Mouse (Mus musculus) hindlimb bud, embryonic 11.5 days (tissue): ENCODE data around the gene Vwa8.

Source experiments
- DNase-seq: peaks from one replicate; pipeline ENCODE4 v3.0.0-alpha.2; 2012; ENCODE audit warnings: low read depth, low spot score; ENCODE audit errors: extremely low spot score

The Vwa8 gene

DNA sequence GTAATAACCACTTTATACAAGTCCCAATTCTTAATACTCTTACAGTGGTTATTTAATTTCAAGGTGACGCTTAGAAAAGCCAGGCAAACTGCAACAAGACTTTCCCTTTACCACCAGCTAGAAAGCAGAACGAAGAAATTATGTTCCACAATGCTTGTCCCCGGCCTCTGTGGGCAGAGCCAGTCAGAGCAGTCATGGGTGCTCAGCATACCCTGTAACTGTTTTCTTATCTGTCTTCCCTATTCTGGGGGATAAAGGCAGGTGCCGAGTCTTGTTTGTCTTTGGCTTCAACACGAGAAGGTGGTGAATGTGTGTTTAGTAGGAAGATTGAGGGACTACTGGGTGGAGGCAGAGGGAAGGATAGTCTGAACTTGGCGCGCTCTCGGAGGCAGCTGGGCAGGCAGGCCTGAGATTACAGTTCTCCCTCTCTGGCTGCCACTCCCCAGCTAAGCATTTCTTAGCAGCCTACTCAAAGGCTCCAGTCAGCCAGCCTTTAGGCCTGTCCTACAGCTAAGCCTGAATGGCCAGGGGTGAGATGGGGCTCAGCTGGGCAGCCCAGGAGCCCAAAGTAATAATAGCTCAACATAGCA lies 365.9 kb downstream of the Vwa8 start:
- no peak for DNase-seq

DNA sequence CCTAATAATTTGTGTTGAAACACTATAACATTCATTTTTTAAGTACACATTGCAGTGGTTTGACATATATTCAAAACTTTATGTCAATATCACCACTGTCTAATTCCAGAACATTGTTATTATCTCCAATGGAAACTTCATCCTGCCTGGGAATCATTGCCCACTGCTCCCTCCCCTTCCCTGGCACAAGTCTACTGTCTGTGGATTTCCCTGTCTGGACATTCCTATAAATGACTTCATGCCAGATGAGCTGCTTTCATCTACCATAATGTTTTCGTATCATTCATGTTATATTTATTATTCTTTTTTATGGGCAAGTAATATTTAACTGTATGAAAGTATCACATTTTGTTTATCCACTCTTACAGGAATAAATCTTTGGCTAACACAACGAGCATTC lies 367.5 kb downstream of the Vwa8 start:
- no peak for DNase-seq

- DNase-seq, result no peak
Observed at GRCm38 (mm10) chr14:79223431-79224036, 374.7 kb downstream of the Vwa8 start.

- no peak for DNase-seq
Observed at GRCm38 (mm10) chr14:79225458-79225857, 376.6 kb downstream of the Vwa8 start.

GRCm38 (mm10) chr14:79226056-79226455 lies 377.2 kb downstream of the Vwa8 start:
- no peak for DNase-seq

DNA sequence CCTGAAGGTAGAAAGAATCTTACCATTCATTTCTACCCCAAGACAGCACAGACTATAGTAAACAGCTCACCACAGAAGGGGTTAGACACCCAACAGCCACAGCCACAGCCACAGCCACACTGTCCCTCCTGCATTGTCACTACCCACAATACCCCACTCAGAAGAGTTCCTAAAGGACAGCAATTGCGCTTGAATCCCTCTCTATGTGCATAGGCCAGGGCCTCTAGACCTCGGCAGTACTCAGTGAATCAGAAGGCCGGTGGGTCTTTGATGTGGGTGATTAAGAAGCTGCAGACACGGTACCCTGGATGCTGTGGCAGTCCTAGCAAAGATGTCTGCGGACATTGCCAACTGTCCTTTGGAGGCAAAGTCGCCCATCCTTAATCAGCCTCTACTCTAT lies 377.9 kb downstream of the Vwa8 start:
- DNase-seq, result no peak

- no peak for DNase-seq
Observed at GRCm38 (mm10) chr14:79227955-79228354, 379.1 kb downstream of the Vwa8 start.

DNA sequence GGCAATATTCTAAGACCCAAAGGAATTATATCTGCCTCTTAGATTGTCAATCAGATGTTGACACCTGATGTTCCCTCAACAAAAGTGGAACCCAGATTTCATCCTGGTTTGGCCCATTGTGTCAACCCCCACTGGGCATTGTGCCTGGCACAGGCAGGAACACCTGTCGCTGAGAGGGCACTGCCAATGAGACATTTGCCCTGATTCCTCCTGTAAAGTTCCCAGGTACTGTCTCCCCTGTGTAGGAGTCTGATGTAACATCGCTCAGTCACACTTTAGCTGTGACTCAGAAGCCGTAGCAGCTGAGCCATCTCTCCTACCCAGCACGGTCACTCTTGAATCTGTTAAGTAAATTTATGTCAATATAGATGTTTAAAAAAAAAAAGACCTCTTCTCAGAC lies 382.8 kb downstream of the Vwa8 start:
- DNase-seq, result no peak

DNA sequence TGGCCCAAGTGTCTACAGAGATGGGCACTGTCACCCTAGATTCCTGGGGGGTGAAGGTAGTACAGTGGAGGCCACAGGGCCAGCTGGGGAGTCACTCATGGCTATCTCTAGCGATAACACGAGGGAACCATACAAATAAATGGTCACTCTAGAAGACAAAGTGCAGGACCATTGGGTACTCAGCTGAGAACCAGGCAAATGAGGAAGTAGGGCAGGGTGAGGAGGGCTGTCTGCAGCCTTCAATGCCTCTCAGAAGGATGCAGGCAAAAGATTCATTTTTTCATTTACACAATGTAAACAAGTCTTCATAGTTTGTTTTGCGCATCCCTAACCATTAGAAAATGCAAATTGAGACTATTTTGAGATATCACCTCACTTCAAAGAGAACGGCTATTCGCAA lies 384.8 kb downstream of the Vwa8 start:
- DNase-seq, result no peak

DNA sequence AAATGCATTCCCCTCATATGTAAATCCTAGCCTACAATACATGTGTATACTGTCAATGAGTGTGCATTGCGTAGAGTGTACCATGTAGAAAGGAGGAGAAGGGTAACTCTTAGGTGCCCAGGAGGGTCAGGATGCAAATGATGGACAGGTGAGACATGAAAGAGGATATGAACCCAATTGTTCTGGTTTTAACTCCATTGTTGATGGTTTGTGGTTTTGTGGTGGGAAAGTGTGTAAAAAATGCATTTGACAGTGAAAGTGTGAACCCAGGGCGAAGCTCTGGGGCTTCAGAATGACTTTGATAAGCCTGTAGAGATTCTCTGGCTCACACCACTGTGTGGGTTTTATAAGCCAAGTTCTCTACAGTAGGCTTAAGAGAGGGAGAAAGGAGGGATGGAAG lies 385.7 kb downstream of the Vwa8 start:
- DNase-seq, result no peak

GRCm38 (mm10) chr14:79235157-79235556 lies 386.3 kb downstream of the Vwa8 start:
- DNase-seq, result no peak

DNA sequence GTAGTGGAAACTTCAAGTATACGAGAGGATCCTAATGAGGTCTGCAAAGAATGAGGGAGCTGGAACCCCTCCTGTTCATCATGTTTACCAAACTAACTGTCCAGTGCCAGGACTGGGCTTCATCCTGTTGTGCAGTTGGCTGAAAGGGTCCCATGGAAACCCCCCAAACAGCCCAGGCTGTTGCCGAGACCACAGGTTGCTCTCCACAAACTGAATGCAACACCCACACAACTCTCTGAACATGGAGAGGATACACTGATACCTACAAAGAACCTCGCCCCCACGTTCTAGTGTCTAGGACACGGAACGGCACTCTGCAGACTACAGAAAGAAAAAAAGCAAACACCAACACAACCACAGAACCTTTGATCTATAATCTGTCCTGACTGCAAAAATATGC lies 387.4 kb downstream of the Vwa8 start:
- no peak for DNase-seq

DNA sequence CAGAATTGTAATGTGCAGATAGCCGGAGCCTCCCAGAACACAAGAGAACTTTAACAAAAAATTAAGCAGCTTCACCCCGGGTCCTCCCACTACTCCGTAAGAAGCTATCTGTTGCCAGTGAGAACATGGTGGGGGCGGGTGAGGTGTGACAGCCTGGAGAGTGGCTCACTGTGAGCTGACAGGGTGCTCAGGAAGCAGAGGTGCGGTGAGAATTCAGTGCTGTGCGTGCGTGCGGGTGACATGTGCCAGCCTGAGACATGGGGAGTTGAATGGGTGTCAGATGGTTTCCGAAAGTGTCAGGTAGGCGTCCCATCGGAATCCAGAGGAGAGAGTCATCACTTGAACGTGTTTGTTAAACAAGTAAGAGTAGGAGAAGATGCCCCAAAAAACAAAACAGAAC lies 390.6 kb downstream of the Vwa8 start:
- no peak for DNase-seq

DNA sequence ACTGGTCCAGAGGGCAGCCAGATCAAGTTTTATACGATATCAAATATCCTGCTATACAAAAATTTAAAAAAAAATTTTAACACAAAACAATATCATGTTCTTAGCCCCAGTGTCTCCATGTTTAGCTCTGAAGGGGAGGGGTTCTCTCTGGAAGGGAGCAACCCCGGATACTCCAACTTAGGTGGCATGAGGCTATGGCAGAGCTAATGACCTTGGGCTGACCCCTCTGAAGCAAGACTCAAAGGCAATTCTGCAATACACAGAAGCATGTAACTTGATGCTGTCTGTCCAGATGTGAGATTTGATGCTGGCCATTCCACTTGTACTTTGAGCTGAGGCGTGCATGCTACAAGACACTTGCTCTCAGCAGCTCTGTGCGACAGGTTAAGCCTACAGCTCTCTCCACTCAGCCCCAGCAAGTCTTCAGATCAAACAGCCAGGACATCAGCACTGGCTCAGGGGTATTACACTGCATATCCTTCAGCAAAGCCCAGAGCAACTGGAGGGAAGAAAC lies 392.3 kb downstream of the Vwa8 start:
- DNase-seq, result no peak

DNA sequence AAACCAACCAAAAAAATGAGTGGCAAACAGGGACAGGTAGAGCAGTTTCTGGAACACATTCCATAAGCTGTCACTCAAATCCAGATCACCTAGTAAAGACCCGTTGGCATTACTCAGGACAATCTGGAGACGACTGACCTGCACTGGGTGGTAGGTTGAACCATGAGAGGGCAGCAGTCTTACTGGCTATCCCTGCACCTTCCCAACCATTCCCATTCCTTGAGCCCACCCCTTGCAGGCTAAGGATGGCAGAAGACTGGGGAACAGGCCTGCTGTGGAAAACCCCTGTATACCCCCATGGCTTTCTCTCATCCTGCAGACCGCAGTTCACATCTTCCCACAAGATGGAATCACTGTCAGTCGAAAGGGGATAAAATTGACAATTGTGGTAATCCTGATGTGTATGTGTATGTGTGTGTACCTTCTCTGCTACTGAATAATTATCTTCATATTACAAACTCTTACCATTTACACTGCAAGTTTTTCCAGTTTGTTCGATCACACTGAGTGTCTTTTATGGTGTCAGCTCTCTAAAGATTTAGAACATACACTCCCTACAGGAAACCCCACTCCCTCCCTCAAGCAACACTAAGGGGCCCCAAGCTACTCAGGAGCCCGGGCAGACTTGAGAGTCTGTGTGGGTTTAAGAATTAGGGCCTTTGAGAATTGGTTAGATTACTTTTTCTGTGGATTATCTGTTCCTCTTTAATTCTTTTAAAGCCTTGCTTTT lies 393.0 kb downstream of the Vwa8 start:
- no peak for DNase-seq

DNA sequence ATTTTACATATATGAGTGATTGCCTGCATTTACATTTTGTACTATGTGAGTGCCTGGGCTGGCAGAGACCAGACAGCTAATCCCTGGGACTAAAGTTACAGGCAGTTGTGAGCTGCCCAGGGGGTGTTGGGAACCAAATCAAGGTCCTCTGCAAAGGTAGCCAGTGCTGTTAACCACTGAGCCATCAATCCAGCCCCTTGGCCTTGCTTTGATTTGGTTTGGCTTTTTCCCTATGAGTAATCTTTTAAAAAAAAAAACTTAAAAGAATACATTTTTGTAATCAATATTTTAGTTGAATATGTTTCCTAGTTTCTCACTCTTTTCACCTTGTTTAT lies 393.5 kb downstream of the Vwa8 start:
- DNase-seq, result no peak

GRCm38 (mm10) chr14:79243038-79243883 lies 394.4 kb downstream of the Vwa8 start:
- no peak for DNase-seq

DNA sequence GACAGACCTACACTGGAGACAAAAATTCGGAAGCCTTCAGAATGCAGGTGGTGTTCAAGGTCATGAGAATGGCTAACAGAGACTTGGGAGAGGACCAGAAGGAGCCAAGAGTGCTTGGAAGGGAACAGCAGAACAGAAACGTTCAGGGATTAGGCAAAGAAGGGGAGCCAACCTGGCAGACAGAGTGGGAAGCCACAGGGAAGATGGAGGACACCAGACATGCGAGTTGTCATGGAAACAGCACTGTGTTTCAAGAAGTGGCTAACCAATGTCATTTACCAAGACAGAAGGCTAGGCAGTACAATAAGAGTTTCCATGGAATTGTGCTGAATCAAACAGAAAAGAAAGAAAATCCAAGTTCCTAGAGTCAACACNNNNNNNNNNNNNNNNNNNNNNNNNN lies 395.7 kb downstream of the Vwa8 start:
- DNase-seq, result no peak

DNA sequence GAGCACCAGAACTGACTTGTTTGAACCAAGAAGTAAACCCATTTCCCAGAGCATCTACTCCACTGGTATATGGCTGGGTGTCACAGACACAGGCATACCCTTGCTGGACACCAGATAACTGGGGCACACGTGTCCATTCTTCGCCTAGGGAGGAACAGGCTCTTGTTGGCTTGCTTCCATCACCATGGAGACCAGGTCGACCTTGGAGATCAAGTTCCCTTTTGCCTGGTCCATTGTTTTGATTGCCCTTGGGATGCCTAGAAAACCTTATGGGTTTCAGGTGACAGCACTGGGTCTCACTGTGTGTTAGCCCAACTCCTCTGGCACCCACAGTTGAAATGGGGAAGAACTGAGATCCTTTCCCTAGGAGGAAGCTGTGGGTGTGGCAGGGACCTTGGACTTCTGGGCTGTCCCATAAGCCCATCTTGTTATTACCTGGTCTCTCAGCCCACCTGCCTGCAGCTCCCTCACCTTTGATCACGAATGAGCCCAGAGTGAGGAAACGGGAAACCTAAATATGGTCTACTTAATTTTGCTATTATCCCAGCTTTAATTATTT lies 403.0 kb downstream of the Vwa8 start:
- DNase-seq, result no peak
